Mouse (Mus musculus) CH12.LX (cell line): ENCODE measurements at regions not wholly inside any gene's neighbourhood (a gene's known extent, or its start where the extent isn't known, plus 50 kb on each side); places are given as distances from the start of the nearest gene placed in this dataset.

ENCODE experiments used
- DNase-seq: peaks from one replicate; pipeline ENCODE4 v3.0.0-alpha.2; 2013; ENCODE audit errors: extremely low read depth
- H3K27ac ChIP-seq: 2 replicates; pipeline ENCODE4 v1.5.1; 2012; ENCODE audit warnings: low read depth, mild to moderate bottlenecking, control low read depth, moderate library complexity; ENCODE audit not compliant: insufficient read depth
- H3K27me3 ChIP-seq: replicated peaks from 2 replicates; pipeline ENCODE3; 2012; ENCODE audit warnings: inconsistent platforms
- H3K36me3 ChIP-seq, 2 experiments: replicated peaks in 1 of 2; 2 replicates each; pipeline versions ENCODE3 to v1.6.1; 2012; ENCODE audit warnings: inconsistent platforms in 1 of 2, low read length in 1 of 2, mild to moderate bottlenecking in 1 of 2, mixed read lengths in 1 of 2, moderate library complexity in 1 of 2; ENCODE audit not compliant: control insufficient read depth in 1 of 2, insufficient read depth in 1 of 2
- H3K4me1 ChIP-seq, 2 experiments: 2 replicates each; pipeline ENCODE4 v1.6.1; 2012; ENCODE audit warnings: inconsistent platforms in 1 of 2, moderate library complexity in 1 of 2; ENCODE audit not compliant: insufficient read depth in 2 of 2, control insufficient read depth in 1 of 2
- H3K4me2 ChIP-seq: 2 replicates; pipeline ENCODE4 v1.6.1; 2012; ENCODE audit warnings: low read depth, mild to moderate bottlenecking, control low read depth; ENCODE audit not compliant: poor library complexity, insufficient read depth, severe bottlenecking
- H3K4me3 ChIP-seq, 3 experiments: fragments of 150-350 bp in 1 of 3; sonication (generic) in 1 of 3; replicated peaks in 1 of 3; 2 replicates each; pipeline versions ENCODE3 to v1.5.1; 2011 to 2012; ENCODE audit warnings: low read depth in 2 of 3, low read length in 2 of 3, mild to moderate bottlenecking in 2 of 3, moderate library complexity in 2 of 3, control low read depth in 1 of 3, improper control_type of control experiment in 1 of 3, inconsistent platforms in 1 of 3, mixed read lengths in 1 of 3; ENCODE audit not compliant: poor library complexity in 1 of 3
- H3K79me2 ChIP-seq: replicated peaks from 2 replicates; pipeline ENCODE4 v1.6.1; 2012; ENCODE audit warnings: mild to moderate bottlenecking, moderate library complexity; ENCODE audit not compliant: control insufficient read depth, poor library complexity, insufficient read depth, severe bottlenecking; ENCODE audit errors: extremely low read depth
- H3K9ac ChIP-seq: 2 replicates; pipeline ENCODE4 v1.6.1; 2012; ENCODE audit warnings: low read depth, mild to moderate bottlenecking, control low read depth, moderate library complexity; ENCODE audit not compliant: insufficient read depth
- H3K9me3 ChIP-seq: replicated peaks from 2 replicates; pipeline ENCODE3; 2012; ENCODE audit warnings: low read length, inconsistent platforms, mixed read lengths
- CHD1 ChIP-seq: IDR thresholded peaks from 2 replicates; pipeline ENCODE4 v1.6.1; 2012; ENCODE audit warnings: low read depth, low read length, improper control_type of control experiment, inconsistent platforms
- CHD2 ChIP-seq: IDR thresholded peaks from 2 replicates; pipeline ENCODE4 v1.6.1; 2011; ENCODE audit warnings: low read length, improper control_type of control experiment
- ELF1 ChIP-seq: IDR thresholded peaks from 2 replicates; pipeline ENCODE4 v1.6.1; 2014; ENCODE audit warnings: low read depth, mild to moderate bottlenecking, inconsistent platforms, low read length, improper control_type of control experiment
- ETS1 ChIP-seq: conservative IDR thresholded peaks from 2 replicates; pipeline ENCODE4 v1.6.1; 2012; ENCODE audit warnings: low read depth, mild to moderate bottlenecking, inconsistent platforms, low read length, improper control_type of control experiment, moderate library complexity
- GABPA ChIP-seq: IDR thresholded peaks from 2 replicates; pipeline ENCODE4 v1.6.1; 2012; ENCODE audit warnings: low read depth, low read length, improper control_type of control experiment, inconsistent platforms; ENCODE audit not compliant: insufficient replicate concordance
- HCFC1 ChIP-seq: IDR thresholded peaks from 2 replicates; pipeline ENCODE4 v1.6.1; 2012; ENCODE audit warnings: low read depth, mild to moderate bottlenecking, inconsistent platforms, low read length, improper control_type of control experiment
- IRF4 ChIP-seq: IDR thresholded peaks from 2 replicates; pipeline ENCODE4 v1.6.1; 2014; ENCODE audit warnings: low read depth, mild to moderate bottlenecking, inconsistent platforms, low read length, improper control_type of control experiment
- KAT2A ChIP-seq: IDR thresholded peaks from 2 replicates; pipeline ENCODE4 v1.6.1; 2012; ENCODE audit warnings: low read length, improper control_type of control experiment, inconsistent platforms; ENCODE audit not compliant: insufficient replicate concordance
- MAFK ChIP-seq: IDR thresholded peaks from 2 replicates; pipeline ENCODE4 v1.6.1; 2011; ENCODE audit warnings: low read length, improper control_type of control experiment; ENCODE audit not compliant: insufficient replicate concordance
- MAZ ChIP-seq: IDR thresholded peaks from 2 replicates; pipeline ENCODE4 v1.6.1; 2012; ENCODE audit warnings: low read depth, mild to moderate bottlenecking, inconsistent platforms, low read length, improper control_type of control experiment, moderate library complexity
- MEF2A ChIP-seq: IDR thresholded peaks from 2 replicates; pipeline ENCODE4 v1.6.1; 2014; ENCODE audit warnings: low read depth, mild to moderate bottlenecking, inconsistent platforms, low read length, improper control_type of control experiment, borderline replicate concordance
- NELFE ChIP-seq: IDR thresholded peaks from 2 replicates; pipeline ENCODE4 v1.6.1; 2011; ENCODE audit warnings: low read depth, low read length, improper control_type of control experiment
- POLR2A ChIP-seq: IDR thresholded peaks from 2 replicates; pipeline ENCODE4 v1.6.1; 2011; ENCODE audit warnings: low read depth, mild to moderate bottlenecking, improper control_type of control experiment, low read length
- POLR2AphosphoS2 ChIP-seq: IDR thresholded peaks from 2 replicates; pipeline ENCODE4 v1.6.1; 2011; ENCODE audit warnings: low read depth, low read length, improper control_type of control experiment
- RCOR1 ChIP-seq: conservative IDR thresholded peaks from 2 replicates; pipeline ENCODE4 v1.6.1; 2012; ENCODE audit warnings: low read depth, mild to moderate bottlenecking, inconsistent platforms, low read length, improper control_type of control experiment
- SMC3 ChIP-seq: IDR thresholded peaks from 2 replicates; pipeline ENCODE4 v1.6.1; 2011; ENCODE audit warnings: low read depth, low read length, improper control_type of control experiment
- TBP ChIP-seq: conservative IDR thresholded peaks from 2 replicates; pipeline ENCODE4 v1.6.1; 2011; ENCODE audit warnings: low read depth, low read length, improper control_type of control experiment
- TCF12 ChIP-seq: IDR thresholded peaks from 2 replicates; pipeline ENCODE4 v1.6.1; 2014; ENCODE audit warnings: low read depth, mild to moderate bottlenecking, inconsistent platforms, low read length, improper control_type of control experiment
- UBTF ChIP-seq: IDR thresholded peaks from 2 replicates; pipeline ENCODE4 v1.6.1; 2012; ENCODE audit warnings: low read depth, mild to moderate bottlenecking, inconsistent platforms, low read length, improper control_type of control experiment, moderate library complexity
- USF2 ChIP-seq: conservative IDR thresholded peaks from 2 replicates; pipeline ENCODE4 v1.6.1; 2011; ENCODE audit warnings: low read depth, low read length, improper control_type of control experiment
- ZMIZ1 ChIP-seq: IDR thresholded peaks from 2 replicates; pipeline ENCODE4 v1.6.1; 2012; ENCODE audit warnings: low read depth, mild to moderate bottlenecking, inconsistent platforms, low read length, improper control_type of control experiment
- ZNF384 ChIP-seq: IDR thresholded peaks from 2 replicates; pipeline ENCODE4 v1.6.1; 2012; ENCODE audit warnings: low read depth, low read length, improper control_type of control experiment, inconsistent platforms
- dilution Hi-C: fragments of 300-500 bp; cut with MboI; formaldehyde crosslinking; loops from 2 replicates; pipeline ENCODE4 v1.14.3; 2020; ENCODE audit warnings: low sequenced_read_pairs; ENCODE audit not compliant: extremely low pct_unique_long_range_greater_than_20kb, extremely low pct_ligation_motif_present
- in situ Hi-C: fragments of 300-500 bp; cut with MboI; formaldehyde crosslinking; loops from 3 replicates; pipeline ENCODE4 v1.14.3; 2019; ENCODE audit warnings: low sequenced_read_pairs, low pct_ligation_motif_present, low pct_unique_long_range_greater_than_20kb, mixed read lengths

DNA sequence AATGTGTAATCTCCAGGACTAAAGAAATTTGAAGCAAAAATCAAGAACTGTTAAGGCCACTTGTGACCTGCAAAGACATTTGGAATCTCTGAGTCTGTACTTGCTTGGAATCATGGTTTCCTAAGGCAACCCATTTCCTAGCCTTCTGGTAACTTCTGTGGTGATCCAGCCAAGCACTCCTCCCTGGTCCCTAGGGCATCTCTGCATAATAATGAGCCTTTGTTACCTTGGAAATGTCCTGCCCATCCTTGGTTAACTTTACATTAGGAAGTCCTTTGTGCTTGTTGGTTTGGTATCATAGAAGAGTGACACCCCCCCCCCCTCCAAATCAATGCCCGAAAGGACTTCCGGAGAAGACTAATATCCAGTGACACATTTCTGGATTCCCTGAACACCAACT is 496.6 kb upstream of the Gm19410 start:
- DNase-seq = no peak
- Histone ChIP-seq H3K36me3 (no peaks in the 10 kb centered on the region), H3K4me2 (no peak overlapping the region)
- TF ChIP-seq POLR2AphosphoS2 (no peak), GABPA (no peak), ZMIZ1 (no peak), UBTF (no peak), TBP (no peak), MEF2A (no peak), TCF12 (no peak), CHD2 (no peak), SMC3 (no peak), USF2 (no peak), POLR2A (no peak), CHD1 (no peak), MAZ (no peak)
- TF ChIP-seq, all 38 proteins: peak for 0
- dilution Hi-C loops = no loop called here
- H3K27ac ChIP-seq = no peak overlapping the region
- H3K9me3 ChIP-seq = no peaks in the 10 kb centered on the region
- H3K27me3 ChIP-seq = no peaks in the 10 kb centered on the region
- H3K79me2 ChIP-seq = no peaks in the 10 kb centered on the region
- in situ Hi-C loops = no loop called here
- no peak overlapping the region for H3K4me3 ChIP-seq
- H3K9ac ChIP-seq = no peak overlapping the region
- H3K4me1 ChIP-seq = no peaks in the 10 kb centered on the region

DNA sequence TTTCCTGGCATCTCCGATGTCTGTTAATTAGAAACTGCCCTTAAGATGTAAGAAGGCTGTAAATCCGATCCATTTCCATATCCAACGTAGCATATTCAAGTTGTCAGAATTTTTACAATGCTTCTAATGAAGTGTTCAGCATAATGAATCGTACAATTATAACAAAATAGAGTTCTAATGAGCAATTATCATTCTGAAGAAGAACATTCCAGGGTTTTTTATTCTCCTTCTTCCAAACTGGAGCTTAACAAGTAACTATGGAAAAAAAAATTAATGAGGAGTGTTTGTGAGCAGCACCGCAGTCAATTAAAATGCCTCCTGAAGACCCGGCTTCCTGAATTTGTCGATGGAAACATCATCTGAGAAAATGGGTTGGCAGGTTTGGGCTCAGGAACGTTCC is 489.6 kb upstream of the Gm19410 start:
- H3K9ac ChIP-seq = no peak overlapping the region
- H3K4me2 ChIP-seq = no peak overlapping the region
- in situ Hi-C loops = no loop called here
- H3K79me2 ChIP-seq = no peaks in the 10 kb centered on the region
- H3K27ac ChIP-seq = no peak overlapping the region
- peaks cover 7% of the 10 kb centered on the region for H3K9me3 ChIP-seq
- TF ChIP-seq NELFE = no peak
- no peak for TF ChIP-seq ELF1
- TF ChIP-seq USF2 = no peak
- no peak for TF ChIP-seq IRF4
- TF ChIP-seq ETS1 = no peak
- TF ChIP-seq MAFK = no peak
- TF ChIP-seq MEF2A = no peak
- TF ChIP-seq ZNF384 = no peak
- no peak for TF ChIP-seq ZMIZ1
- TF ChIP-seq MAZ = no peak
- TF ChIP-seq HCFC1 = no peak
- TF ChIP-seq TCF12 = no peak
- TF ChIP-seq KAT2A = no peak
- no peak for TF ChIP-seq RCOR1
- H3K27me3 ChIP-seq = no peaks in the 10 kb centered on the region
- no peaks in the 10 kb centered on the region for H3K36me3 ChIP-seq
- DNase-seq = no peak
- H3K4me1 ChIP-seq = peaks cover 6 to 33% of the 10 kb centered on the region in 2 experiments
- no peak overlapping the region for H3K4me3 ChIP-seq
- dilution Hi-C loops = no loop called here
